Mouse (Mus musculus): ENCODE measurements around the gene Hist1h3d. TPM values are rescaled to one million over a fixed set of nuclear protein-coding genes. Genes with fewer than 3 reads are reported as not detected.
"Not testable (repeated sequence)": the region's sequence is repeated elsewhere in the genome, so short reads cannot be mapped to it uniquely, and the experiment has no call there.

Gene Hist1h3d
- polyA plus RNA-seq, 1 experiment from 2014 or later: 4.6 TPM

DNA sequence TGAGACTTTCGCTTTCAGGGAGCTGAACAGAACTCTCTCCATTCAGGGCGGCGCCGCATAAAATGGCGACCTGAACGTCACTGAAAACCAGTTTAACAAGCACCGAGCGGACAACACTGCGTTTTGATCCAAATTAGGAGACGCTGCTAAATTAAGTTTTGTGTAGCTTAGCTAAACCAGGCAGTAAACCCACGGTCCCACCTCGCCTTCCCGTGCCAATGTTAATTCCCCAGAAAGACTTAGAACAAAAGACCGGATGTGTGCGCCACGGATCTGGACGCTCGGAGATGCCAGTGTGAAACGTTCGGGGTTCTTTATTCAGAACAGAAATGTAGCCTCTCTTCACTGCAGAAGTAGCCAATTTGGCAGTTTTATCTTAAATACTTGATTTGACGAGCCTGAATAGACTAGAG, 9.5 kb downstream of the Hist1h3d start:
- Histone ChIP-seq H3K27ac (replicated peaks) (peak overlapping the region; percentile 95), H3K4me1 (peaks cover 34% of the 10 kb centered on the region), H3K9me3 (no peaks in the 10 kb centered on the region), H3K9ac (replicated peaks) (peak overlapping the region; percentile 62), H3K4me3 (peak overlapping the region; percentile 48), H3K27me3 (no peaks in the 10 kb centered on the region), H3K4me2 (replicated peaks) (peak overlapping the region; percentile 77), H3K36me3 (no peaks in the 10 kb centered on the region)
- WGBS: 0% methylated on average over 21 of the region's 21 CpGs
- ATAC-seq (ENCODE audit: low FRiP score, low read depth): peak; percentile 7; the same call in 1 of the 2 replicates

GRCm38 (mm10) chr13:23585442-23586098, 10.0 kb downstream of the Hist1h3d start:
- Histone ChIP-seq H3K4me2 (replicated peaks) (peak overlapping the region; percentile 77), H3K4me3 (peak overlapping the region; percentile 48), H3K4me1 (peaks cover 34% of the 10 kb centered on the region), H3K9ac (replicated peaks) (peak overlapping the region; percentile 62), H3K27ac (replicated peaks) (peak overlapping the region; percentile 95)
- ATAC-seq (ENCODE audit: low FRiP score, low read depth): peak; percentile 84
- under 1% methylated on average over 27 of the region's 36 CpGs for WGBS
- H3K9me3 ChIP-seq, H3K27me3 ChIP-seq, H3K36me3 ChIP-seq: not testable (repeated sequence)

GRCm38 (mm10) chr13:23586099-23586939, 10.8 kb downstream of the Hist1h3d start:
- peak overlapping the region; percentile 48 for H3K4me3 ChIP-seq

GRCm38 (mm10) chr13:23586940-23587225, 11.3 kb downstream of the Hist1h3d start:
- no peaks in the 10 kb centered on the region for H3K36me3 ChIP-seq
- WGBS: 9% methylated on average over 1 of the region's 1 CpGs

More at GRCm38 (mm10) chr13:23586099-23586939, 10.8 kb downstream of the Hist1h3d start:
- Histone ChIP-seq H3K27me3 (no peaks in the 10 kb centered on the region), H3K4me1 (peaks cover 34% of the 10 kb centered on the region), H3K4me2 (replicated peaks) (peak overlapping the region; percentile 60), H3K9ac (replicated peaks) (peak overlapping the region; percentile 44), H3K9me3 (no peaks in the 10 kb centered on the region), H3K36me3 (no peaks in the 10 kb centered on the region), H3K27ac (replicated peaks) (peak overlapping the region; percentile 95)
- WGBS: 2% methylated on average over 22 of the region's 22 CpGs
- no peak; the same call in 1 of the 2 replicates for ATAC-seq (ENCODE audit: low FRiP score, low read depth)

DNA sequence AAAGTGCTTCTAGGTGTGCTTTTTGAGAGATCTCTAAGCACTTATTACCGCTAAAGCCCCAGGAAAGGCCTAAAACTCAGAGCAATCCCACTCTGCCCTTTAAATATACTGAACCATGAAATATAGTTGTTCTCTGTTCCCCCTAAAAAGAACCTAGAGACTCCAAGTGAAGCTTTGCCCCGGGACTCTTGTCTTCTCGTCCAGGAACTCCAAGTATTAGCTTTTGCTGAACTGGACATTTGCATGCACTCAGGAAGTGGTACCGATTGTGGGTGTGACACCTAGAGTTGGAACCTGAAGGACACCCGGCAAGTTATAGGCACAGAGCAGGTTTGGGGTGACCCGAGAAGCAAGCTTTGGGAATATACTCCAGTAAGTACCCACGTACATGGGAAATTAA, 15.6 kb downstream of the Hist1h3d start:
- Histone ChIP-seq H3K9ac (replicated peaks) (no peak overlapping the region), H3K4me3 (no peak overlapping the region), H3K27me3 (no peaks in the 10 kb centered on the region), H3K4me2 (replicated peaks) (no peak overlapping the region), H3K27ac (replicated peaks) (no peak overlapping the region), H3K9me3 (no peaks in the 10 kb centered on the region), H3K4me1 (peaks cover 7% of the 10 kb centered on the region; the same call in 1 of the 2 replicates), H3K36me3 (no peaks in the 10 kb centered on the region)
- 94% methylated on average over 7 of the region's 7 CpGs for WGBS
- no peak for ATAC-seq (ENCODE audit: low FRiP score, low read depth)

More at GRCm38 (mm10) chr13:23586940-23587225, 11.3 kb downstream of the Hist1h3d start:
- H3K4me2 ChIP-seq (replicated peaks): peak overlapping the region; percentile 60
- peak overlapping the region; percentile 48 for H3K4me3 ChIP-seq
- H3K9me3 ChIP-seq: no peaks in the 10 kb centered on the region
- peaks cover 32% of the 10 kb centered on the region for H3K4me1 ChIP-seq
- H3K27ac ChIP-seq (replicated peaks): peak overlapping the region; percentile 93
- peak overlapping the region; percentile 44 for H3K9ac ChIP-seq (replicated peaks)
- H3K27me3 ChIP-seq: no peaks in the 10 kb centered on the region
- no peak for ATAC-seq (ENCODE audit: low FRiP score, low read depth)

DNA sequence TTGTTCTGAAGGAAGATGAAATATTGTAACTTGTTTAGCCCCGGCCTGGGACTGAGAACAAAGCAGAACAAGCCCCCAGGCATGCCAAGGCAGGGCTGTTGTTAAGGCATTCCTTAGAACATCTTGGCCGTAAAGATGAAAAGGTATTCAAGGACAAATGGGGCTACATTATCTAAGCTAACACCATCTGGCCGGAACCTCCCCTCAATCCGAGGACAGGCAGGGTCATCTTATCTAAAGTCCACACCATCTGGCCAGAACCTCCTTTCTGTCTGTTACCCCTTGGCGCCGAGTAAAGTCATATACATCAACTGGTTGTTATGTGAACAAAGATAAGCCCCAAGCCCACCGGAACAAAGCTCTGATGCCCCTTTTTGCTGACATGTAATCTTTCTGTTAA, 16.3 kb downstream of the Hist1h3d start:
- not testable (repeated sequence) for ATAC-seq (ENCODE audit: low FRiP score, low read depth); H3K4me2 ChIP-seq (replicated peaks); H3K9ac ChIP-seq (replicated peaks); H3K4me1 ChIP-seq; H3K27ac ChIP-seq (replicated peaks); H3K36me3 ChIP-seq; H3K27me3 ChIP-seq; H3K4me3 ChIP-seq; H3K9me3 ChIP-seq
- WGBS: 88% methylated on average over 7 of the region's 7 CpGs

DNA sequence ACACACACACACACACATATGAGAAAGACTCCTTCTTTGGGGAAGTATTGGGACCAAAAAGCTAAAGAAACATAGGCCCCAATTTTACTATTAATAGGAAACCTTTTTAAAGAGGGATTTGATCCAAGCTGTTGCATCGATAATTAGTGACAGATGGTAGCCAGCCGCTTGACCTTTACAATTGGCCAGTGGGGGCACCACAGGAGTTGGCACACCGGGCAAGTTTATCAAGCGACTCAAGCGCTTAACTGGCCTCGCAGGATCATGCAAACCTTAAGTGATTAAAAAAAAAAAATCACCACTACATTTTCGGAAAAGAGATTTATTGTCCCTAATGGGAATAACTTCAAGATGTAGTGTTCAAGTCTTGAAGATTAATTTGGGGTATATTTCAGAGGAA, 17.1 kb downstream of the Hist1h3d start:
- Histone ChIP-seq H3K36me3 (no peaks in the 10 kb centered on the region), H3K4me1 (no peaks in the 10 kb centered on the region), H3K9ac (replicated peaks) (no peak overlapping the region), H3K9me3 (no peaks in the 10 kb centered on the region), H3K4me2 (replicated peaks) (no peak overlapping the region), H3K27me3 (no peaks in the 10 kb centered on the region), H3K4me3 (no peak overlapping the region), H3K27ac (replicated peaks) (no peak overlapping the region)
- WGBS: 86% methylated on average over 7 of the region's 7 CpGs
- no peak for ATAC-seq (ENCODE audit: low FRiP score, low read depth)

DNA sequence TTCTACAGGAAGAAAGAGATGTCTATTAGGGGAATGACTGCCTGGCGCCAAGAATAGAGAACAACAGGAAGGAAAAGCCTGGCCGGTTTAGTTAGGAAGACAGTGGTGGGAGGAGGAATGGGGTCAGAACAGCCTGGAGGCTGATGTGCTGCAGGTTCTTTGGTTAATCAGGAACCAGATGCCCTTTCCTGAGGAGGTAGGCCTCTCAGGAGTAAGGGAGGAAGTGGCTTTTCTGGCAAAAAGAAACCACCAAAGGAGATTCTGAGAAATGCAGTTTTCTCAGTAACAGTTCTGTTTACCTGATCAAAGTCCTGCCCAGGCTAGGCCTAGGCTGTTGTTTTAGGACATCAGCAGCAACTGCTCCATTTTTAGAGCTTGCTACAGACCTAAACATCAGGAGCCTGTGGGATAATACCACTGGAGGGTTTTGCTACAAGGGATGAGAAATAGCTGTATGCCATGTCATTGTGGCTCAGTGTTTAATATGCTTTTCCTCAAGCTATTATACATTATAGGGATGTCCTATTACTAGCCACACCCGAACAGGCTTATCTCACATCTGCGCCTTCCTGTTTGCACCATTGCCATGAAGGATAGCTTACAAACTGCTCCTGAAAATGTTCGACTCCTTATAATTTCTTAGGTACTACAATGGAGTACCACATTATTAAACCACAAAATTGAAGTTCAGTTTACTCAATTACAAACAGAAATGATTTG, 17.6 kb downstream of the Hist1h3d start:
- Histone ChIP-seq H3K4me1 (no peaks in the 10 kb centered on the region), H3K4me3 (no peak overlapping the region), H3K27ac (replicated peaks) (no peak overlapping the region), H3K9ac (replicated peaks) (no peak overlapping the region), H3K4me2 (replicated peaks) (no peak overlapping the region), H3K36me3 (no peaks in the 10 kb centered on the region), H3K9me3 (no peaks in the 10 kb centered on the region), H3K27me3 (no peaks in the 10 kb centered on the region)
- ATAC-seq (ENCODE audit: low FRiP score, low read depth): no peak
- WGBS: 87% methylated on average over 5 of the region's 5 CpGs

DNA sequence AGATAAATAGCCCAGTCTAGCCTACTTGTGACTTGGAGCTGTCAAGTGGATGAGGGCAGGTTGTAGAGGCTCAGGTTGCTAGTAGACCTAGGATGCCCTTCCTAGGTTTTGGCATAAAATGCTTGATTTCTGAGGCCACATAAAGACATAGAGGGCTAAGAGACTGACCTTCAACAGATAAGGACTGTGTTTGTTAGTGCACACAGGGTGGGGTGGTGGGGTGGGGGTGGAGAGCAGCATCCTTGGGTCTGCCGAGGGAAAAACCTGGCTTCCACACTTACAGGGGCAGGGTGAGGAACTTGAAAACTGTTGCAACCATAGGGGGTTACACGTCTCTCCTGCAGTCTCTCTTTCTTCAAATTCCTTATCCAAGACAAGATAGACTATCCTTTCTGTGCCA, 19.6 kb downstream of the Hist1h3d start:
- no peak for ATAC-seq (ENCODE audit: low FRiP score, low read depth)
- H3K27me3 ChIP-seq: no peaks in the 10 kb centered on the region
- no peaks in the 10 kb centered on the region for H3K36me3 ChIP-seq
- no peak overlapping the region for H3K9ac ChIP-seq (replicated peaks)
- H3K4me1 ChIP-seq: no peaks in the 10 kb centered on the region
- H3K4me3 ChIP-seq: no peak overlapping the region
- H3K27ac ChIP-seq (replicated peaks): no peak overlapping the region
- no peak overlapping the region for H3K4me2 ChIP-seq (replicated peaks)
- H3K9me3 ChIP-seq: no peaks in the 10 kb centered on the region
- 79% methylated on average over 2 of the region's 2 CpGs for WGBS

GRCm38 (mm10) chr13:23595622-23596372, 20.2 kb downstream of the Hist1h3d start:
- Histone ChIP-seq H3K27ac (replicated peaks) (no peak overlapping the region), H3K4me1 (no peaks in the 10 kb centered on the region), H3K4me2 (replicated peaks) (no peak overlapping the region), H3K4me3 (no peak overlapping the region), H3K36me3 (no peaks in the 10 kb centered on the region), H3K9me3 (no peaks in the 10 kb centered on the region), H3K27me3 (no peaks in the 10 kb centered on the region), H3K9ac (replicated peaks) (no peak overlapping the region)
- 87% methylated on average over 7 of the region's 7 CpGs for WGBS
- ATAC-seq (ENCODE audit: low FRiP score, low read depth): no peak

GRCm38 (mm10) chr13:23597957-23598356, 22.4 kb downstream of the Hist1h3d start:
- Histone ChIP-seq H3K4me1 (no peaks in the 10 kb centered on the region), H3K27me3 (no peaks in the 10 kb centered on the region)

More at GRCm38 (mm10) chr13:23597957-23598356, 22.4 kb downstream of the Hist1h3d start:
- Histone ChIP-seq H3K4me3 (no peak overlapping the region), H3K27ac (replicated peaks) (no peak overlapping the region), H3K4me2 (replicated peaks) (no peak overlapping the region), H3K9me3 (no peaks in the 10 kb centered on the region), H3K9ac (replicated peaks) (no peak overlapping the region; the same call in 1 of the 2 replicates), H3K36me3 (no peaks in the 10 kb centered on the region)
- ATAC-seq (ENCODE audit: low FRiP score, low read depth): no peak
- WGBS: 8% methylated on average over 9 of the region's 9 CpGs

All from midbrain, embryonic 12.5 days (tissue).